Mouse (Mus musculus): Measurements from ENCODE around the gene Cfap43. TPM values are rescaled to one million over a fixed set of nuclear protein-coding genes. Genes with fewer than 3 reads are reported as not detected.
A peak's percentile ranks its signal among the peaks of the same experiment; 100 is the strongest.

Gene Cfap43
- polyA plus RNA-seq, 1 experiment from 2014 or later: 0.10 TPM

- no peaks in the 10 kb centered on the region for H3K9me3 ChIP-seq (replicated peaks)
- H3K36me3 ChIP-seq: peaks cover 15% of the 10 kb centered on the region
- no peaks in the 10 kb centered on the region for H3K27me3 ChIP-seq (replicated peaks)
- no peak for ATAC-seq (ENCODE audit: insufficient number of reproducible peaks, low FRiP score)
- H3K4me1 ChIP-seq (replicated peaks): peaks cover 64% of the 10 kb centered on the region
- WGBS: 91% methylated on average over 4 of the region's 4 CpGs
- no peak overlapping the region for H3K9ac ChIP-seq
- no peak overlapping the region for H3K4me2 ChIP-seq
- H3K4me3 ChIP-seq: no peak overlapping the region
- H3K27ac ChIP-seq (ENCODE audit: poor library complexity, severe bottlenecking): no peak overlapping the region
Observed at GRCm38 (mm10) chr19:47914191-47914590, 4.9 kb downstream of the Cfap43 start.

- Histone ChIP-seq H3K36me3 (peaks cover 15% of the 10 kb centered on the region), H3K27me3 (replicated peaks) (no peaks in the 10 kb centered on the region), H3K4me3 (no peak overlapping the region), H3K27ac (ENCODE audit: poor library complexity, severe bottlenecking) (no peak overlapping the region), H3K4me1 (replicated peaks) (peaks cover 71% of the 10 kb centered on the region), H3K4me2 (no peak overlapping the region), H3K9ac (no peak overlapping the region), H3K9me3 (replicated peaks) (no peaks in the 10 kb centered on the region)
- ATAC-seq (ENCODE audit: insufficient number of reproducible peaks, low FRiP score): no peak
- 89% methylated on average over 7 of the region's 7 CpGs for WGBS
Observed at GRCm38 (mm10) chr19:47913344-47913743, 5.7 kb downstream of the Cfap43 start.

- H3K9me3 ChIP-seq (replicated peaks): no peaks in the 10 kb centered on the region
- no peaks in the 10 kb centered on the region for H3K27me3 ChIP-seq (replicated peaks)
- H3K4me1 ChIP-seq (replicated peaks): peaks cover 50% of the 10 kb centered on the region
- H3K9ac ChIP-seq: no peak overlapping the region
- WGBS: 76% methylated on average over 4 of the region's 4 CpGs
- H3K4me3 ChIP-seq: no peak overlapping the region
- ATAC-seq (ENCODE audit: insufficient number of reproducible peaks, low FRiP score): no peak
- peaks cover 20% of the 10 kb centered on the region for H3K36me3 ChIP-seq
- no peak overlapping the region for H3K4me2 ChIP-seq
- no peak overlapping the region for H3K27ac ChIP-seq (ENCODE audit: poor library complexity, severe bottlenecking)
Observed at GRCm38 (mm10) chr19:47910751-47911150, 8.3 kb downstream of the Cfap43 start.

- 42% methylated on average over 3 of the region's 4 CpGs for WGBS
Observed at GRCm38 (mm10) chr19:47910117-47910618, 8.9 kb downstream of the Cfap43 start.

GRCm38 (mm10) chr19:47909387-47910116 lies 9.5 kb downstream of the Cfap43 start:
- H3K9ac ChIP-seq: peak overlapping the region; percentile 56
- no peaks in the 10 kb centered on the region for H3K9me3 ChIP-seq (replicated peaks)
- peak; percentile 44; the same call in 1 of the 2 replicates for ATAC-seq (ENCODE audit: insufficient number of reproducible peaks, low FRiP score)
- WGBS: 10% methylated on average over 10 of the region's 10 CpGs
- peak overlapping the region; percentile 69 for H3K27ac ChIP-seq (ENCODE audit: poor library complexity, severe bottlenecking)
- peak overlapping the region; percentile 20; the same call in 1 of the 2 replicates for H3K4me3 ChIP-seq
- H3K36me3 ChIP-seq: peaks cover 20% of the 10 kb centered on the region
- peaks cover 56% of the 10 kb centered on the region for H3K4me1 ChIP-seq (replicated peaks)
- peak overlapping the region; percentile 57 for H3K4me2 ChIP-seq
- no peaks in the 10 kb centered on the region for H3K27me3 ChIP-seq (replicated peaks)

More at GRCm38 (mm10) chr19:47910117-47910618, 8.9 kb downstream of the Cfap43 start:
- Histone ChIP-seq H3K27me3 (replicated peaks) (no peaks in the 10 kb centered on the region), H3K4me3 (0 out of 2 replicates have a peak overlapping the region, but pooled peaks have one; percentile 20), H3K27ac (ENCODE audit: poor library complexity, severe bottlenecking) (peak overlapping the region; percentile 69), H3K36me3 (peaks cover 20% of the 10 kb centered on the region), H3K4me2 (peak overlapping the region; percentile 57), H3K9ac (peak overlapping the region; percentile 56), H3K9me3 (replicated peaks) (no peaks in the 10 kb centered on the region), H3K4me1 (replicated peaks) (peaks cover 50% of the 10 kb centered on the region)
- no peak for ATAC-seq (ENCODE audit: insufficient number of reproducible peaks, low FRiP score)

- Histone ChIP-seq H3K36me3 (peaks cover 16% of the 10 kb centered on the region), H3K27me3 (replicated peaks) (no peaks in the 10 kb centered on the region), H3K9me3 (replicated peaks) (no peaks in the 10 kb centered on the region), H3K27ac (ENCODE audit: poor library complexity, severe bottlenecking) (no peak overlapping the region), H3K4me3 (no peak overlapping the region), H3K4me1 (replicated peaks) (peaks cover 58% of the 10 kb centered on the region), H3K9ac (peak overlapping the region; percentile 17; the same call in 1 of the 2 replicates), H3K4me2 (peak overlapping the region; percentile 57)
- WGBS: 32% methylated on average over 6 of the region's 6 CpGs
- ATAC-seq (ENCODE audit: insufficient number of reproducible peaks, low FRiP score): no peak
Observed at GRCm38 (mm10) chr19:47908961-47909371, 10.1 kb downstream of the Cfap43 start.

- Histone ChIP-seq H3K4me1 (replicated peaks) (peaks cover 69% of the 10 kb centered on the region), H3K9ac (no peak overlapping the region), H3K9me3 (replicated peaks) (no peaks in the 10 kb centered on the region), H3K4me3 (no peak overlapping the region), H3K27me3 (replicated peaks) (no peaks in the 10 kb centered on the region), H3K27ac (ENCODE audit: poor library complexity, severe bottlenecking) (no peak overlapping the region), H3K36me3 (peaks cover 16% of the 10 kb centered on the region), H3K4me2 (no peak overlapping the region)
- no peak for ATAC-seq (ENCODE audit: insufficient number of reproducible peaks, low FRiP score)
- 85% methylated on average over 9 of the region's 9 CpGs for WGBS
Observed at GRCm38 (mm10) chr19:47907596-47907995, 11.5 kb downstream of the Cfap43 start.

GRCm38 (mm10) chr19:47905603-47906002 lies 13.5 kb downstream of the Cfap43 start:
- Histone ChIP-seq H3K9ac (no peak overlapping the region), H3K36me3 (peaks cover 5% of the 10 kb centered on the region), H3K4me2 (no peak overlapping the region), H3K4me3 (no peak overlapping the region), H3K4me1 (replicated peaks) (peaks cover 73% of the 10 kb centered on the region), H3K27me3 (replicated peaks) (no peaks in the 10 kb centered on the region), H3K9me3 (replicated peaks) (no peaks in the 10 kb centered on the region), H3K27ac (ENCODE audit: poor library complexity, severe bottlenecking) (no peak overlapping the region)
- ATAC-seq (ENCODE audit: insufficient number of reproducible peaks, low FRiP score): no peak
- 80% methylated on average over 5 of the region's 5 CpGs for WGBS

GRCm38 (mm10) chr19:47905081-47905480 lies 14.0 kb downstream of the Cfap43 start:
- H3K27me3 ChIP-seq (replicated peaks): no peaks in the 10 kb centered on the region
- H3K27ac ChIP-seq (ENCODE audit: poor library complexity, severe bottlenecking): peak overlapping the region; percentile 19; the same call in 1 of the 2 replicates
- H3K4me2 ChIP-seq: no peak overlapping the region
- 80% methylated on average over 4 of the region's 4 CpGs for WGBS
- H3K9me3 ChIP-seq (replicated peaks): no peaks in the 10 kb centered on the region
- no peak for ATAC-seq (ENCODE audit: insufficient number of reproducible peaks, low FRiP score)
- no peak overlapping the region for H3K9ac ChIP-seq
- no peak overlapping the region for H3K4me3 ChIP-seq
- peaks cover 10% of the 10 kb centered on the region for H3K36me3 ChIP-seq
- peaks cover 73% of the 10 kb centered on the region for H3K4me1 ChIP-seq (replicated peaks)

GRCm38 (mm10) chr19:47903679-47904078 lies 15.4 kb downstream of the Cfap43 start:
- Histone ChIP-seq H3K4me2 (0 out of 2 replicates have a peak overlapping the region, but pooled peaks have one; percentile 4), H3K4me3 (no peak overlapping the region), H3K36me3 (peaks cover 16% of the 10 kb centered on the region), H3K4me1 (replicated peaks) (peaks cover 63% of the 10 kb centered on the region), H3K9me3 (replicated peaks) (no peaks in the 10 kb centered on the region), H3K9ac (0 out of 2 replicates have a peak overlapping the region, but pooled peaks have one; percentile 4), H3K27ac (ENCODE audit: poor library complexity, severe bottlenecking) (peak overlapping the region; percentile 82), H3K27me3 (replicated peaks) (no peaks in the 10 kb centered on the region)
- 75% methylated on average over 4 of the region's 4 CpGs for WGBS
- ATAC-seq (ENCODE audit: insufficient number of reproducible peaks, low FRiP score): no peak

GRCm38 (mm10) chr19:47902316-47903201 lies 16.5 kb downstream of the Cfap43 start:
- H3K27me3 ChIP-seq (replicated peaks): no peaks in the 10 kb centered on the region
- no peak overlapping the region for H3K9ac ChIP-seq
- H3K36me3 ChIP-seq: peaks cover 20% of the 10 kb centered on the region
- 56% methylated on average over 13 of the region's 13 CpGs for WGBS
- H3K4me3 ChIP-seq: no peak overlapping the region
- H3K4me2 ChIP-seq: peak overlapping the region; percentile 44
- ATAC-seq (ENCODE audit: insufficient number of reproducible peaks, low FRiP score): peak; percentile 46; the same call in 1 of the 2 replicates
- peak overlapping the region; percentile 82 for H3K27ac ChIP-seq (ENCODE audit: poor library complexity, severe bottlenecking)
- H3K9me3 ChIP-seq (replicated peaks): no peaks in the 10 kb centered on the region
- peaks cover 68% of the 10 kb centered on the region for H3K4me1 ChIP-seq (replicated peaks)

Measured in heart, embryonic 12.5 days (tissue).